Mouse (Mus musculus) intestine, embryonic 14.5 days (tissue): ENCODE results near the gene Brsk2. TPM values are rescaled to one million over a fixed set of nuclear protein-coding genes. Genes with fewer than 3 reads are reported as not detected.

ENCODE experiments used
- ATAC-seq: fragments of 200-750 bp; cut with Nextera tagmentation; replicated peaks from 2 replicates; pipeline ENCODE4 v1.8.0; 2017; ENCODE audit warnings: low read depth, moderate number of reproducible peaks, moderate TSS enrichment, moderate library complexity; ENCODE audit not compliant: low FRiP score, low TSS enrichment
- DNase-seq: peaks from one replicate; pipeline ENCODE4 v3.0.0-alpha.2; 2018; ENCODE audit warnings: low spot score
- H3K27ac ChIP-seq: fragments of 300-500 bp; sonication (generic); 2 replicates; pipeline ENCODE4 v1.5.1; 2014; ENCODE audit warnings: low read depth, mild to moderate bottlenecking, control low read depth
- H3K27me3 ChIP-seq: fragments of 300-500 bp; sonication (generic); replicated peaks from 2 replicates; pipeline ENCODE4 v1.6.1; 2014; ENCODE audit warnings: low read length, control low read depth; ENCODE audit not compliant: control insufficient read depth, insufficient read depth
- H3K36me3 ChIP-seq: fragments of 300-500 bp; sonication (generic); 2 replicates; pipeline ENCODE4 v1.6.1; 2014; ENCODE audit warnings: low read length, control low read depth; ENCODE audit not compliant: control insufficient read depth, insufficient read depth
- H3K4me1 ChIP-seq: fragments of 300-500 bp; sonication (generic); replicated peaks from 2 replicates; pipeline ENCODE4 v1.6.1; 2014; ENCODE audit warnings: low read length, control low read depth, mixed read lengths; ENCODE audit not compliant: control insufficient read depth, insufficient read depth
- H3K4me2 ChIP-seq: fragments of 300-500 bp; sonication (generic); 2 replicates; pipeline ENCODE4 v1.6.1; 2014; ENCODE audit warnings: low read length
- H3K4me3 ChIP-seq: fragments of 300-500 bp; sonication (generic); 2 replicates; pipeline ENCODE4 v1.5.1; 2014; ENCODE audit warnings: low read depth, low read length, control low read depth, mixed read lengths
- H3K9ac ChIP-seq: fragments of 300-500 bp; sonication (generic); 2 replicates; pipeline ENCODE4 v1.6.1; 2014; ENCODE audit warnings: mild to moderate bottlenecking, low read length
- H3K9me3 ChIP-seq: fragments of 300-500 bp; sonication (generic); 2 replicates; pipeline ENCODE4 v1.6.1; 2016; ENCODE audit warnings: low read length, control low read depth; ENCODE audit not compliant: control insufficient read depth
- WGBS: fragments of 180-500 bp; shearing (Covaris S2); extraction: QIAGEN DNeasy Blood & Tissue Kit; methylation state at CpG from one replicate; pipeline ENCODE4 v1.1.7; 2014; 5-methylcytosine and 5-hydroxymethylcytosine counted together
- polyA plus RNA-seq: library from polyadenylated mRNA; unstranded; fragments of >200 nt; fragmentation: Nextera tagmentation; extraction: Ambion mirVana; gene quantifications from 2 replicates; pipeline ENCODE4 v1.2.1, GENCODE M21; 2014

The Brsk2 gene
- polyA plus RNA-seq, 1 experiment from 2014 or later: 2.1 TPM

DNA sequence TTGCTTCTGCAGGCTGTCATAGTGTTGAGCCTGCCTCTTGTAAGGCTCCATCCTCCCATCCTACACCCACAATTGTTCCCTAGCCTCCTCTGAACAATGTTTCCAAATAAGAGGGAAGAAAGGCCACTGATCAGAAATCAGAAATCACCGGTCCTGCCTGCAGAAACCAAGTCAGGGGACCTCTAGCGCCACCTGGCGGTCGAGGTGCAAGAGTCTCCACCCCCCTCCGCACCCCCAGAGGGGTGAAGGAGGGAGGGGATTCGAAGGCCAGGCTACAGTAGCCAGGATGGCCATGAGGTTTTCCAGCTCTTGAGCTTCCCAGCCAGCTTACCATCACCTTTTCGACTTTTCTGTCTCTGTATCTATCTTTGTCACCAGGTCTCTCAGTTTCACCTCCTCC is 24.6 kb upstream of the Brsk2 start:
- 10% methylated on average over 7 of the region's 7 CpGs for WGBS
- no peaks in the 10 kb centered on the region for H3K36me3 ChIP-seq
- H3K9ac ChIP-seq: no peak overlapping the region
- H3K27ac ChIP-seq: no peak overlapping the region
- no peaks in the 10 kb centered on the region for H3K27me3 ChIP-seq
- H3K4me1 ChIP-seq: no peaks in the 10 kb centered on the region
- DNase-seq (peak; percentile 91), ATAC-seq (no peak)
- H3K9me3 ChIP-seq: no peaks in the 10 kb centered on the region
- H3K4me3 ChIP-seq: no peak overlapping the region
- H3K4me2 ChIP-seq: no peak overlapping the region

DNA sequence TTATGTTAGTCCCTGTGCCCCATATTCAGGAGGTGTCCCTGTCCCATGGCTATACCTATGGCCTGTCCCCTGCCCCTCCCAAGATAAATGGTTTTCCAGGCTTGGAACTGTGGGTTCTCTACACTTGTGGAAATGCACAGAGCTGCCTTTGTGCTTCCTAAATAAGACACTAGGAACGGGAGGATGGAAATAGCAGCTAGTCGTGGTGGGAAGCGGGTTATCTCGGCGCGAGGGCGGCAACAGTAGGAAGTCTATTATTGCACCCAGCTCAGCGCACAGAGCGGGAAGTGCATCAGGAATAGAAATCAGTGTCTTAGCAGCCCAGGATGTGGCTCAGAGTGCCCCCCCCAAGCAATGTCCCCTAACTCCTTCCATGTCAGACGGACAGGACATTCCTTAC is 20.9 kb upstream of the Brsk2 start:
- no peaks in the 10 kb centered on the region for H3K36me3 ChIP-seq
- DNase-seq (no peak), ATAC-seq (no peak)
- H3K9me3 ChIP-seq: no peaks in the 10 kb centered on the region
- H3K27ac ChIP-seq: no peak overlapping the region
- H3K9ac ChIP-seq: no peak overlapping the region
- H3K4me2 ChIP-seq: no peak overlapping the region
- H3K27me3 ChIP-seq: no peaks in the 10 kb centered on the region
- H3K4me1 ChIP-seq: no peaks in the 10 kb centered on the region
- WGBS: 72% methylated on average over 10 of the region's 10 CpGs
- no peak overlapping the region for H3K4me3 ChIP-seq

DNA sequence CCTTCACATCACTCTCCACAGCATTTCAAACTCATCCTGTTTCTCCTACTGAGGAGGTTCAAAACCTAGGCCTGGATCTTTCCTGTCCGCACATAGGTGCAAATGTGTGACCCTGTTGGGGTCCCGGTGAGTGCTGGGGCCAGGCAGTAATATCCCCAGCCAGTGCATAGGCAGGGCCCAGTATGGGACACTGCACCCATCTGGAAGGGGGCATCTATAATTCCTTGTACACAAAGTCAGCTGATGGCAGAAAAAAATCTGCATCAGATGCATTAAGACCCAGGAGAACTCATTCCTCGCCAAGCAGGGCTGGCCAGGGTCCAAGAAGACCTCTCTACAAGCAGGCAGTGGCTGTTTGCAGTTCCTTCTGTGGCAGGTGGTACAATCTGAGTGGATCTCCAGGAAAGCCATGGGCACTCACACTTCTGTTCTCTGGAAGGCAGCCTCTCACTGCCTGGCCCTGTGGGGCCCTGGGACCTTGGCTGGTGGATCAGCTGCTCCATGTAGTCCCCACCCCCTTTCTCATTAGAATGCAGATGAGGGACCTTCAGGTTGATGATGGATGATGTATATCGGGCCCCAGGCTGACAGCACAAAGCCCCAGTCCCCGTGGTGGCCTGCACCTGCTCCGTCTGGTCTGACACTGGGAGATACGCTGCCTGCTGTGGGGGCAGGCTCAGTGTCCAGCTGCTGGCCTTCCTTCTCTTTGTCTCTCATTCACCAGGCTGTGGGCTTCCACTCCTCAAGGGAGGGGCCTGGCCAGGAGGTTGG is 15.2 kb upstream of the Brsk2 start:
- Histone ChIP-seq H3K36me3 (no peaks in the 10 kb centered on the region), H3K9me3 (no peaks in the 10 kb centered on the region), H3K4me1 (no peaks in the 10 kb centered on the region), H3K9ac (no peak overlapping the region), H3K4me3 (no peak overlapping the region), H3K27ac (no peak overlapping the region), H3K4me2 (no peak overlapping the region), H3K27me3 (no peaks in the 10 kb centered on the region; the same call in 1 of the 2 replicates)
- WGBS: 62% methylated on average over 7 of the region's 7 CpGs
- DNase-seq (no peak), ATAC-seq (no peak)

DNA sequence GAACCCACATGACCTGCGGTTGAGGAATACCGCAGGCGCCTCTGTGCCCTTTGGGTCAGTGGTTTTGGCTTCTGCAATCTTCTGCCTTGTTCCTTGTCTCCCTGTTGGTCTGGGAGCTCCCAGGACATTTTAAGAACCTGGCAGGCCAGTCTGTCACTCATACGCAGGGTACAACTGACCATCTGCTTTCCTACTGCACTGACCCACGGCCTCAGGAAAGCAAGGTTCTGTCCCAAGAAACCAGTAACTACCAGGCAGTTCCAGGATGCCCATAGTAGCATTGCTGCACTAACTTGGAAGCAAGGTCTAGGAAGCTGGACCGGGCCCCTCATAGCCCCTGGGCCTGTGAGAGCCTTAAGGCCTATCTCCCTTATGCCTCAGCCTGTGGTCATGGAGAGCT is 14.6 kb upstream of the Brsk2 start:
- H3K27ac ChIP-seq: no peak overlapping the region
- no peak for ATAC-seq
- H3K9me3 ChIP-seq: no peaks in the 10 kb centered on the region
- 93% methylated on average over 6 of the region's 6 CpGs for WGBS
- H3K9ac ChIP-seq: no peak overlapping the region
- no peaks in the 10 kb centered on the region for H3K4me1 ChIP-seq
- no peak overlapping the region for H3K4me3 ChIP-seq
- DNase-seq: no peak
- H3K4me2 ChIP-seq: no peak overlapping the region
- no peaks in the 10 kb centered on the region; the same call in 1 of the 2 replicates for H3K27me3 ChIP-seq
- H3K36me3 ChIP-seq: no peaks in the 10 kb centered on the region

DNA sequence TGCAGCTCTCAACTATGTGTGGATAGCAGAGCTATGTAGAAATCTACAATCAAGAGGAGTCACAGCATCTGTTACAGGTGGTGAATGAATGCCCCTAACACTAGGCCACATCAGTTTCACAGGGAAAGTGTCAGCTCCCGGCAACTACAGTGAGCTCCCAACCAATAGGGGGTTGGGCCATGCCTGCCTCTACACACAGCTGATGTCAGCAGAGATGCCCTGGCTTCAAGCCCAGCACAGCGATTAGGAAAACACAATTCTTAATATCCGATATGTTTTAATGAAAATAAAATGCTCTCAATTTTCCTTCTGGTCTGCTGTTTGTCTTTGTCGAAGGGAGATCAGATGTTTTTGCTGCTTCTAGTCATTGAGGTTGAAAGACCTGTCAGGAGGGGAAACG is 6.1 kb upstream of the Brsk2 start:
- ATAC-seq: no peak
- no peaks in the 10 kb centered on the region for H3K36me3 ChIP-seq
- H3K4me1 ChIP-seq: no peaks in the 10 kb centered on the region
- H3K27me3 ChIP-seq: peaks cover 30% of the 10 kb centered on the region
- H3K4me2 ChIP-seq: no peak overlapping the region
- H3K9ac ChIP-seq: no peak overlapping the region
- H3K9me3 ChIP-seq: no peaks in the 10 kb centered on the region
- H3K4me3 ChIP-seq: no peak overlapping the region
- no peak overlapping the region for H3K27ac ChIP-seq
- no peak for DNase-seq
- 71% methylated on average over 5 of the region's 5 CpGs for WGBS

DNA sequence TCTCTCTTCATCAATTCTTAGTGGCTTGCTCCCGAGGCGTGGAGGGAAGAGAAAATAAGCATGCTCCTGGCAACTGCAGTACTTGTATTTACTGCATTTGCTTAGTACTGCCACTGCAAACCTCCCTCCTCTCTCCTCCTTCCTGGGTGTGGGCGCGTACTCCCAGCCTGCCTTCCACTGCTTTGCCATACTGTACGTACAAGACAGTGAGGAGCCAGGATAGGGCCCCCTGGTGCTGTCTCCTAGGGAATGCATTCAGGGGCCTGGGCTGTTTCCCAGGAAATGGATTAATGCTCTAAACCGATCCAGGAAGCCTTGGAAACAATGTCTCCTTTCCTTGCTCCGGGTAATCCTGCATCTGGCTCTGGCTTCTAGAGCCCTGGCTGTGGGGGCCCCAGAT is 3.6 kb upstream of the Brsk2 start:
- Histone ChIP-seq H3K36me3 (no peaks in the 10 kb centered on the region), H3K4me3 (no peak overlapping the region), H3K4me1 (0 out of 2 replicates have a peak, but pooled peaks cover 4% of the 10 kb centered on the region), H3K9me3 (no peaks in the 10 kb centered on the region), H3K4me2 (no peak overlapping the region), H3K27ac (no peak overlapping the region), H3K27me3 (peaks cover 54% of the 10 kb centered on the region), H3K9ac (no peak overlapping the region)
- peak; percentile 58 for DNase-seq
- no peak for ATAC-seq
- 37% methylated on average over 7 of the region's 7 CpGs for WGBS

DNA sequence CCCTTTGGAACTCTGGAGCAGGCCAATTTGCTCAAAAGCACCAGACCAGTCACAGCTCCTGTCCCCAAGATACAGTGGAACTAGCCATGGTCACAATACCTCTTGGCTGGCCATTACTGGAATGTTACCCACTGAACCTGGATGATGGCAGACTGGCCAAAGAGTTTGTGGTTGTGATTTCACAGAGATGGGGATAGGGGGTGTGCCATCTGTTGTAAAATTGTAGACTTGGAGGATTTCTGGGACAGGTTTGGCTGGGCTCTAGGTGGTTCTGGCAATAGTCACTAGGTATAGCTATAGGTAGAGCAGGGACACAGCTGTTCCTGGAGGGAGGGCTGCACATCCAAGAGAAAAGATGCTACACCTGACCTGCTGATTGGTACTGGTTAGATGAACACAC is 2.0 kb upstream of the Brsk2 start:
- Histone ChIP-seq H3K4me2 (no peak overlapping the region), H3K4me1 (0 out of 2 replicates have a peak, but pooled peaks cover 4% of the 10 kb centered on the region), H3K36me3 (no peaks in the 10 kb centered on the region), H3K9ac (no peak overlapping the region), H3K9me3 (no peaks in the 10 kb centered on the region), H3K27ac (no peak overlapping the region), H3K27me3 (peaks cover 70% of the 10 kb centered on the region), H3K4me3 (no peak overlapping the region)
- ATAC-seq: no peak
- no peak for DNase-seq

DNA sequence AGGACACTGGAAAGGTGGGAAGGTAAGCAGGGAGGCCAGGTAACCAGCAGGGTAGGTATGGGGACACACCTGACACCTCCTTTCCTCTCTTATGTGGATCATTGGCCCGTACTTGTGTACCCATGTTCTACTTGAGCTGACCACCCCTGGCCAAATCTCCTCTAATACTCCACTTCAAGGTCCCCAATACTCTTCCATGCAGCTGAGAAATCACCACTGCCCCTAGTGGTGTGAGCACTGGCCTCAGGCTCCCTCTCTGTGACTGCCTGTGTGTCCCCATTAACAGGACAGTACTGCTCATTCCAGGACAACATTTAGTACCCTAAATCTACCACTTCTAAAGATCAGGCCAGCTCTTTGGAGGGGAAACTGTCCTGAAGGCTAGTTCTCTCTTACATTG is 1.5 kb upstream of the Brsk2 start:
- Histone ChIP-seq H3K36me3 (no peaks in the 10 kb centered on the region), H3K4me3 (no peak overlapping the region), H3K4me1 (0 out of 2 replicates have a peak, but pooled peaks cover 4% of the 10 kb centered on the region), H3K9me3 (no peaks in the 10 kb centered on the region), H3K27ac (no peak overlapping the region), H3K4me2 (no peak overlapping the region), H3K9ac (no peak overlapping the region), H3K27me3 (peaks cover 73% of the 10 kb centered on the region)
- 81% methylated on average over 1 of the region's 1 CpGs for WGBS
- ATAC-seq: no peak
- DNase-seq: no peak

DNA sequence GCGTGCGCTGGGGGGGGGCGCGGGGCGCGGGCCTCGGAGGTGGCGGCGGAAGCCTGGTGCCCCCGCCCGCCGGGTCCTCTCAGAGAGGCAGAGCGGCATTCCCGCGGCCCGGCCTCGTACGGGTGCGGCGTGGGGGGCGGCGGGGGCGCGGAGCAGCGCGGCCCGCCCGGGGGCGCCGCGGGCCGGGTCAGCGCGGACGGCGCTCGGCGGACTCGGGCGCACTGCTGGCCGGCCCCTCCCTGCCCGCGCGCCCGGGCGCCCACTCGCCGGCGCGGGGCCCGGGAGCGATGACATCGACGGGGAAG is 200 bp downstream of the Brsk2 start:
- H3K9ac ChIP-seq: peak overlapping the region; percentile 48
- no peak overlapping the region for H3K27ac ChIP-seq
- peak overlapping the region; percentile 37 for H3K4me3 ChIP-seq
- H3K27me3 ChIP-seq: peaks cover 73% of the 10 kb centered on the region
- peak overlapping the region; percentile 76 for H3K4me2 ChIP-seq
- H3K4me1 ChIP-seq: 0 out of 2 replicates have a peak, but pooled peaks cover 4% of the 10 kb centered on the region
- no peaks in the 10 kb centered on the region for H3K9me3 ChIP-seq
- no peak for DNase-seq
- H3K36me3 ChIP-seq: no peaks in the 10 kb centered on the region
- WGBS: 1% methylated on average over 54 of the region's 54 CpGs
- no peak; the same call in 1 of the 2 replicates for ATAC-seq
